Mouse (Mus musculus): ENCODE measurements around the gene Fndc3b. TPM values are rescaled to one million over a fixed set of nuclear protein-coding genes. Genes with fewer than 3 reads are reported as not detected.

Fndc3b gene
- polyA plus RNA-seq, 1 experiment from 2014 or later, result 6.7 TPM

DNA sequence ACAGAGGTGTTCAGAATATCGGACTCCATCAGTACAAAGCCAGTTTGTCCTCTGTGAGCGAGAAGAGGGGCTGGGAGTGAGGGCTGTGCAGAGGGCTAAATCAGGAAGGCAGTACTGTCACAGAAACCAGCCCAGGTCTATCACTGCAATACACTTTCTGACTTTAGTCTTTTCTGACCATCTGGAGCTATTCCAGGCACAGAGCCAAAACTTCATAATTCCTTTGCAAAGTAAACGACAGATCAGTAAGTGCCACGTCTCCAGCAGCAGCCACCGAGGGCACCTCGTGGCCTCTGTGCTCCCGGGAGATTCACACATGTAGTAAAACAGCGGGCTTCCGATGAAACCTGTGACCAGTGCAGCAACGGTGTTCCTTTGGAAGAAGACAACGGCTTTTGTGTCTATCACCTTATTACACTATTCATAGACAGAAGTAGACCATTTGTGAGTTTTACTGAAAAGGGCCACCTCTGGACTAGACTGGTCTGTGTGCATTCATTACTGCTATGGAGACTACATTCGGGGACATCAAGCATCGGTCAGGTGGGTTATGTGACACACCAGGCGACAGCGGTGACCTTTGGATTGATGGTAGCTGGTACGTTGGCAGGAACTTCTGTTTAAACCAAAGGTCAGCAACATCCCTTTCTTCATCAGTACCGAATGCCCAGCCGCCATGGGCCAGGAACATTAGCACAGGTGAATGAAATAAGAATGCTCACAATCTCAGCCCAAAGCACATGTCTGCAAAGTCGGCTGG is 24.2 kb downstream of the Fndc3b start:
- H3K4me3 ChIP-seq (replicated peaks; ENCODE audit: low read length), result no peak overlapping the region
- no peak overlapping the region for H3K4me2 ChIP-seq (ENCODE audit: low read length)
- no peak overlapping the region for H3K9ac ChIP-seq (replicated peaks; ENCODE audit: low read depth, low read length)
- H3K9me3 ChIP-seq (ENCODE audit: control insufficient read depth, low read length), result no peaks in the 10 kb centered on the region
- no peak overlapping the region for H3K27ac ChIP-seq (ENCODE audit: low read length)
- H3K27me3 ChIP-seq (replicated peaks; ENCODE audit: control insufficient read depth, insufficient read depth, low read length), result no peaks in the 10 kb centered on the region
- no peaks in the 10 kb centered on the region for H3K36me3 ChIP-seq (ENCODE audit: control insufficient read depth, insufficient read depth)
- no peak for ATAC-seq
- WGBS, result 78% methylated on average over 19 of the region's 19 CpGs
- peaks cover 7% of the 10 kb centered on the region; the same call in 1 of the 2 replicates for H3K4me1 ChIP-seq (replicated peaks; ENCODE audit: control insufficient read depth, insufficient read depth, low read length)

DNA sequence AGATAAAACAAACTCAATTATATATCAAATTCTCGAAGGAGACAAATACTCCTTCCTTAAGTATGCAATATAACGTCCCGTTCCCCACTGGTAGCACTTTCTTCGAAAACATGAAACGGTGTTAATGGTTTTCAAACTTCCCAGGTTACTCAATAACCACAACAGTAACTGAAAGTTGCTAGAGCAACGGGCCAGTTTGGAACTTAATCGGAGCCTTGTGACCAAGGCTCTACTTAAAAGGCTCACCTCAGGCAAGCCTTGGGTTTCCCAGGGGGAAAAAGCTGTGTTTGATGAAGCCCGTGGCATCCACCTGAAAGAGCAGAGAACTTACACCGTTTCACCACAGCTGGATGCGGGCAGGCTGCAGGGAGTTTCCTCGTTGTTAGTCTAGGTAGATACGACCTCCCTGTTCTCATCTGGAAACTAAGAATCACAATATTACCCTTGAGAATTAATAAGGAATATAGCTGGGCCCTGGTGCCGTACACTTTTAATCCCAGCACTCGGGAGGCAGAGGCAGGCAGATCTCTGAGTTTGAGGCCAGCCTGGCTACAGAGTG is 25.4 kb downstream of the Fndc3b start:
- no peaks in the 10 kb centered on the region for H3K27me3 ChIP-seq (replicated peaks; ENCODE audit: control insufficient read depth, insufficient read depth, low read length)
- no peaks in the 10 kb centered on the region for H3K9me3 ChIP-seq (ENCODE audit: control insufficient read depth, low read length)
- no peak overlapping the region for H3K27ac ChIP-seq (ENCODE audit: low read length)
- H3K4me2 ChIP-seq (ENCODE audit: low read length), result no peak overlapping the region
- H3K36me3 ChIP-seq (ENCODE audit: control insufficient read depth, insufficient read depth), result no peaks in the 10 kb centered on the region
- peaks cover 7% of the 10 kb centered on the region; the same call in 1 of the 2 replicates for H3K4me1 ChIP-seq (replicated peaks; ENCODE audit: control insufficient read depth, insufficient read depth, low read length)
- no peak overlapping the region for H3K4me3 ChIP-seq (replicated peaks; ENCODE audit: low read length)
- WGBS, result 94% methylated on average over 14 of the region's 14 CpGs
- H3K9ac ChIP-seq (replicated peaks; ENCODE audit: low read depth, low read length), result no peak overlapping the region
- ATAC-seq, result no peak

DNA sequence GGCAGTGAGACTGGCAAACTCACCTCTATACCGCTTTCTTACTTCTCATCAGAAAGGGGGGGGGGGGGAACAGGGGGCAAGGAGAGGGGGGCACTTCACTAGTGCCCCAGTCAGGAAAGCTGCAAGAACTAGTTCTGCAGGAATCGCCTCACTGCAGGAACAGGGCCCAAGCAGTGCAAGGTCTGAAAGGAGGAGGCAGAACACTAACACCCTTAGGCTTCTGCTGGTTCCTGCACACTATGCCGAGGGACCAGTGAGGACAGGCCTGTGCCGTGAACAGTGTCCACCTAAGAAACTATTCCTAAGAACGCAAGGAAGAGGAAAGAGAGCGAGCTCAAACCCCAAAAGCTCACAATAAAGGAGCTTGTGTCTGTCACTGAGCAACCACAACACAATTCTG is 26.0 kb downstream of the Fndc3b start:
- Histone ChIP-seq H3K27me3 (replicated peaks; ENCODE audit: control insufficient read depth, insufficient read depth, low read length) (no peaks in the 10 kb centered on the region), H3K4me2 (ENCODE audit: low read length) (no peak overlapping the region), H3K4me3 (replicated peaks; ENCODE audit: low read length) (no peak overlapping the region), H3K36me3 (ENCODE audit: control insufficient read depth, insufficient read depth) (no peaks in the 10 kb centered on the region), H3K27ac (ENCODE audit: low read length) (no peak overlapping the region), H3K9me3 (ENCODE audit: control insufficient read depth, low read length) (no peaks in the 10 kb centered on the region), H3K9ac (replicated peaks; ENCODE audit: low read depth, low read length) (no peak overlapping the region), H3K4me1 (replicated peaks; ENCODE audit: control insufficient read depth, insufficient read depth, low read length) (peaks cover 7% of the 10 kb centered on the region; the same call in 1 of the 2 replicates)
- no peak for ATAC-seq
- WGBS, result 93% methylated on average over 6 of the region's 6 CpGs

- no peak for ATAC-seq
- Histone ChIP-seq H3K9ac (replicated peaks; ENCODE audit: low read depth, low read length) (no peak overlapping the region), H3K4me3 (replicated peaks; ENCODE audit: low read length) (no peak overlapping the region), H3K4me1 (replicated peaks; ENCODE audit: control insufficient read depth, insufficient read depth, low read length) (no peaks in the 10 kb centered on the region), H3K9me3 (ENCODE audit: control insufficient read depth, low read length) (no peaks in the 10 kb centered on the region), H3K36me3 (ENCODE audit: control insufficient read depth, insufficient read depth) (no peaks in the 10 kb centered on the region), H3K4me2 (ENCODE audit: low read length) (no peak overlapping the region), H3K27me3 (replicated peaks; ENCODE audit: control insufficient read depth, insufficient read depth, low read length) (no peaks in the 10 kb centered on the region), H3K27ac (ENCODE audit: low read length) (no peak overlapping the region)
- WGBS, result 87% methylated on average over 4 of the region's 4 CpGs
Observed at GRCm38 (mm10) chr3:27683374-27683773, 27.7 kb downstream of the Fndc3b start.

GRCm38 (mm10) chr3:27677574-27677973 is 33.5 kb downstream of the Fndc3b start:
- H3K36me3 ChIP-seq (ENCODE audit: control insufficient read depth, insufficient read depth), result no peaks in the 10 kb centered on the region
- H3K4me1 ChIP-seq (replicated peaks; ENCODE audit: control insufficient read depth, insufficient read depth, low read length), result peaks cover 13% of the 10 kb centered on the region
- WGBS, result 38% methylated on average over 6 of the region's 6 CpGs
- no peak overlapping the region for H3K9ac ChIP-seq (replicated peaks; ENCODE audit: low read depth, low read length)
- no peak overlapping the region for H3K4me3 ChIP-seq (replicated peaks; ENCODE audit: low read length)
- no peaks in the 10 kb centered on the region for H3K9me3 ChIP-seq (ENCODE audit: control insufficient read depth, low read length)
- ATAC-seq, result peak; percentile 73
- H3K27me3 ChIP-seq (replicated peaks; ENCODE audit: control insufficient read depth, insufficient read depth, low read length), result no peaks in the 10 kb centered on the region
- no peak overlapping the region for H3K4me2 ChIP-seq (ENCODE audit: low read length)
- no peak overlapping the region for H3K27ac ChIP-seq (ENCODE audit: low read length)

DNA sequence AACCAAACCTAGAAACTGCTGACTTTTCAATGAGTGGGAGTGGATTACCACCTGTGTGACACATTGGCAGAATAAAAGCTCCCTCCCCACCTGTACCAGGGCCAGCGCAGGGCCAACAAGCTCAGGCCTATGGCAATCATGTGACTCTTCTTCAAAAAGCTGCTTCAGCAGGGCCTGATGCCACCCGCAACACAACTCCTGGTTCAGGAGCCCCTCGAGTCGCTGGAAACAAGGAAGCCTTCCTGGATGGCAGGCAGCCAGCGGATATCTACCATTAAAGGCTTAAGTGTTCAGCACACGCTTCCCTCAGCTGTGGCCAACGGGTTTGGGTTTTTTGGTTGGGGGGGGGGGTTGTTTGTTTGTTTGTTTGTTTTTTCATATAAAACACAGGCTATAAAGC is 37.4 kb downstream of the Fndc3b start:
- Histone ChIP-seq H3K27ac (ENCODE audit: low read length) (no peak overlapping the region), H3K9ac (replicated peaks; ENCODE audit: low read depth, low read length) (no peak overlapping the region)
- 42% methylated on average over 7 of the region's 7 CpGs for WGBS

DNA sequence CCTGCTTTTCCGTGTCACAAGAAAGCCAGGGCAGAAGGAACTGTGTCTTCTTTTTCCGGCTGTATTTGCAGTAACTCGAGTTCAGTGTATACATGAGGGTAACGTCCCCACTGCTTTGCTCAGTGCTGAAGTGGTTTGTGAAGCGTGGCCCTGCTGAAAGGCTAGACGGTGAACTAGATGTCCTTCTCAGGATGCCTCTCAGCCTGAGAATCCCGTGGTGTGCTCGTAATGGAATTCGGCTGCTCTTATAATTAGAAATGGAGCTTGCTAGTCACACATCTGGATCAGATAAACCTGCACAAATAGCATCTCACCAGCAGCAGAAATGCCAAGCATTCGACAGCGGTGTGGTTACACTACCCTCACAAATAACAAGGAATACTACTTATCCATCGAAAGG is 40.7 kb downstream of the Fndc3b start:
- Histone ChIP-seq H3K27ac (ENCODE audit: low read length) (no peak overlapping the region), H3K9ac (replicated peaks; ENCODE audit: low read depth, low read length) (no peak overlapping the region), H3K27me3 (replicated peaks; ENCODE audit: control insufficient read depth, insufficient read depth, low read length) (no peaks in the 10 kb centered on the region), H3K4me3 (replicated peaks; ENCODE audit: low read length) (no peak overlapping the region), H3K4me1 (replicated peaks; ENCODE audit: control insufficient read depth, insufficient read depth, low read length) (peaks cover 8% of the 10 kb centered on the region; the same call in 1 of the 2 replicates), H3K9me3 (ENCODE audit: control insufficient read depth, low read length) (no peaks in the 10 kb centered on the region), H3K4me2 (ENCODE audit: low read length) (no peak overlapping the region), H3K36me3 (ENCODE audit: control insufficient read depth, insufficient read depth) (no peaks in the 10 kb centered on the region)
- WGBS, result 87% methylated on average over 12 of the region's 12 CpGs
- ATAC-seq, result no peak

More for the DNA sequence above, 37.4 kb downstream of the Fndc3b start:
- Histone ChIP-seq H3K4me1 (replicated peaks; ENCODE audit: control insufficient read depth, insufficient read depth, low read length) (peaks cover 16% of the 10 kb centered on the region), H3K4me3 (replicated peaks; ENCODE audit: low read length) (no peak overlapping the region), H3K9me3 (ENCODE audit: control insufficient read depth, low read length) (no peaks in the 10 kb centered on the region), H3K4me2 (ENCODE audit: low read length) (no peak overlapping the region), H3K27me3 (replicated peaks; ENCODE audit: control insufficient read depth, insufficient read depth, low read length) (no peaks in the 10 kb centered on the region), H3K36me3 (ENCODE audit: control insufficient read depth, insufficient read depth) (no peaks in the 10 kb centered on the region)
- ATAC-seq, result no peak

GRCm38 (mm10) chr3:27667280-27667679 is 43.8 kb downstream of the Fndc3b start:
- Histone ChIP-seq H3K9ac (replicated peaks; ENCODE audit: low read depth, low read length) (no peak overlapping the region), H3K4me1 (replicated peaks; ENCODE audit: control insufficient read depth, insufficient read depth, low read length) (peaks cover 3% of the 10 kb centered on the region; the same call in 1 of the 2 replicates), H3K9me3 (ENCODE audit: control insufficient read depth, low read length) (no peaks in the 10 kb centered on the region), H3K4me3 (replicated peaks; ENCODE audit: low read length) (no peak overlapping the region), H3K36me3 (ENCODE audit: control insufficient read depth, insufficient read depth) (no peaks in the 10 kb centered on the region), H3K27me3 (replicated peaks; ENCODE audit: control insufficient read depth, insufficient read depth, low read length) (no peaks in the 10 kb centered on the region), H3K4me2 (ENCODE audit: low read length) (no peak overlapping the region), H3K27ac (ENCODE audit: low read length) (no peak overlapping the region)
- 78% methylated on average over 4 of the region's 4 CpGs for WGBS
- no peak for ATAC-seq

DNA sequence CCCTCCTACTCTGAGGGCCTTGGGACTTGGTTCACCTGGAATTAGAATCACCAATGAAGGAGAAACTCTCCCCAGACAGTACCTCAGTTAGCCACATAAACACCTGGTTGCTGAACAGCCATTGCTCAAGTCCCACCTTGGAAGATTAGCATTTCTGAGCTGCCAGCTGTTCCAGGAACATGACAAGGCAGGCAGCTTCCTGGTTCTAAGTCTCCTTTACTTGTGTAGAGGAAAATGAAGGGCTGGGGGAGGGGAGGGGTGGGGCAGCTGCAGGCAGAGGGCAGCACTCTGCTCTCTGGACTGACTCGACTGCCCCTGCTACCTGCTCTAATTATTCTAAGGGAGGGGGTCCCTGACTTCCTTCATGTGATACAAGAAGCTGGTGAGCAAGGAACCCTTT is 45.8 kb downstream of the Fndc3b start:
- Histone ChIP-seq H3K4me1 (replicated peaks; ENCODE audit: control insufficient read depth, insufficient read depth, low read length) (no peaks in the 10 kb centered on the region), H3K27ac (ENCODE audit: low read length) (no peak overlapping the region), H3K4me2 (ENCODE audit: low read length) (no peak overlapping the region), H3K9ac (replicated peaks; ENCODE audit: low read depth, low read length) (no peak overlapping the region), H3K9me3 (ENCODE audit: control insufficient read depth, low read length) (no peaks in the 10 kb centered on the region), H3K36me3 (ENCODE audit: control insufficient read depth, insufficient read depth) (no peaks in the 10 kb centered on the region), H3K27me3 (replicated peaks; ENCODE audit: control insufficient read depth, insufficient read depth, low read length) (no peaks in the 10 kb centered on the region), H3K4me3 (replicated peaks; ENCODE audit: low read length) (no peak overlapping the region)
- WGBS, result 11% methylated on average over 1 of the region's 1 CpGs
- ATAC-seq, result no peak

Data from forebrain, embryonic 16.5 days (tissue).